ENCODE assay signal across 10 mouse cellular contexts in the genomic region with DNA sequence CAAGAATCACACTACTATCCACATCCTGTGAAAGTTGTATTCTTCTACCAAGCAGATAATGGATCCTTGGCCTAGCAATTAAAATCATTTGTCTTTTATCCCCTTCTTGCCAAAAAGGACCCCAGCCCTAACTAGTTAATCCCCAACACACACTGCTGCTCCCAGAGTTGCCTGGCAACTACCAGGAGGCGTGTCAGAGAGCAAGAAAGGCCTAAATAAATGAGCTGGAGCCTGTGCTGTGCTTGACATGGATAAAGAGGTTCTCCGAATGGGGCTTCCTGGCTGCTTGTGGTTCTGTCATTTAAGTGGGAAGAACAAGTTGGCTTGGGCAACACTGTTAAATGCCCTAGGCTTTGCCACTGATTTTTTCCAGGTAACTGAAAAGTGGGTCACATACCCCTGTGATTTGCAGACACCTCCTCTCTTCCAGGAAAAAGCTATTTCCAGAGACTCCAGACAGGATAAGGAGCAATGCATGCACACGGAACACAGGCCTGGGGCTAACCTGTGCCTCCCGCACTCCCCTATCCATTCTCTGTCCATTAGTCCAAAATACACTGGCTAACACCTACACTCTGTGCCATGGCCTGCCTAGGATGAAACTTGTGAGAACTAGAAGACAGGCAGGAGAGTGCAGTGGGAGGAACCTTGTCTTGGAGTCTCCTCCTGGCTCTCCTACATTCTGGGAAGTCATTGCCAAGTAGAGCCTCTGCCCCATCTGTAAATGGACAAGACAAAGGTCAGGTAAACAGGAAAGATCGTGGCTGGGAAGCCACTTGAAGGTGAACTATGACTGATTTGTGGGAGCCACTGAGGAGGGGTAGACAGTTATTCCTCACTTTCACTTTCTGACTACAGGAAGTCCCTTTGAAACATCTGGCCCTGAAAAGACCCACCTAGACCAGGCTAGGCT.
DNase-seq lines count a peak whose midpoint lies in the region; ATAC-seq and TF ChIP-seq lines count a peak whose summit lies in the region.
"Had no signal": no experiment of that assay in that cellular context is flagged by ENCODE, and none has a peak within 500 bp of the region (broad histone marks: within the 10 kb centered on the region; RNA-seq: fewer than 3 reads in every experiment).

No protein-coding gene starts in this region.

- WGBS in lung, embryonic 14.5 days, result 44% methylated on average over 5 of the region's 5 CpGs
- 62% methylated on average over 5 of the region's 5 CpGs for WGBS in lung, postnatal 0 days
- 36% methylated on average over 5 of the region's 5 CpGs for WGBS in forebrain, embryonic 12.5 days

- H3K4me1 ChIP-seq in lung, embryonic 14.5 days (ENCODE audit: insufficient read depth), result no peaks in the 10 kb centered on the region
- H3K4me1 ChIP-seq in lung, postnatal 0 days (ENCODE audit: insufficient read depth, low read depth, low read length), result no peaks in the 10 kb centered on the region
- H3K4me1 ChIP-seq in forebrain, embryonic 12.5 days, result peaks cover 37% of the 10 kb centered on the region
- H3K4me1 ChIP-seq: liver, embryonic 15.5 days had no signal

- no peak overlapping the region for H3K4me2 ChIP-seq in lung, embryonic 14.5 days
- H3K4me2 ChIP-seq in lung, postnatal 0 days (replicated peaks; ENCODE audit: low read depth, low read length), result no peak overlapping the region
- 0 out of 2 replicates have a peak overlapping the region, but pooled peaks have one; percentile 8 for H3K4me2 ChIP-seq in forebrain, embryonic 12.5 days
- H3K4me2 ChIP-seq: liver, embryonic 15.5 days had no signal

- no peak overlapping the region for H3K9ac ChIP-seq in lung, embryonic 14.5 days
- no peak overlapping the region for H3K9ac ChIP-seq in lung, postnatal 0 days (replicated peaks; ENCODE audit: low read depth)
- H3K9ac ChIP-seq in forebrain, embryonic 12.5 days, result peak overlapping the region; percentile 29; the same call in 1 of the 2 replicates
- H3K9ac ChIP-seq: liver, embryonic 15.5 days had no signal

- DNase-seq in lung, embryonic 14.5 days, result peak; percentile 13
- no peak for DNase-seq in lung, postnatal 0 days (ENCODE audit: low spot score)
- peak; percentile 13 to 14 for DNase-seq in kidney, postnatal 4 days
- DNase-seq in retina, embryonic 14.5 days (ENCODE audit: low spot score), result peak; percentile 72
- no peak for DNase-seq in urinary bladder, postnatal 10 days (ENCODE audit: low spot score)
- DNase-seq in heart, adult 18-20 months, result no peak
- DNase-seq in right cerebral cortex, postnatal 25 days, result no peak
- DNase-seq: cerebellum, adult 18-20 months had no signal

- TF ChIP-seq CTCF in lung, embryonic 14.5 days (IDR thresholded peaks at IDR 0.05; ENCODE audit: low read depth), result no peak
- no peak for TF ChIP-seq CTCF in lung, postnatal 0 days (IDR thresholded peaks at IDR 0.05)

- no peak for ATAC-seq in lung, embryonic 14.5 days (ENCODE audit: insufficient read depth)
- no peak for ATAC-seq in lung, postnatal 0 days
- peak; percentile 92 for ATAC-seq in forebrain, embryonic 12.5 days (ENCODE audit: low FRiP score)

- H3K9me3 ChIP-seq in lung, embryonic 14.5 days (ENCODE audit: low read depth, low read length), result no peaks in the 10 kb centered on the region
- H3K9me3 ChIP-seq in lung, postnatal 0 days (ENCODE audit: low read length), result no peaks in the 10 kb centered on the region
- H3K9me3 ChIP-seq in forebrain, embryonic 12.5 days, result no peaks in the 10 kb centered on the region
- H3K9me3 ChIP-seq: liver, embryonic 15.5 days had no signal

- H3K36me3 ChIP-seq in lung, embryonic 14.5 days (ENCODE audit: insufficient read depth), result no peaks in the 10 kb centered on the region
- H3K36me3 ChIP-seq in lung, postnatal 0 days (ENCODE audit: insufficient read depth, low read length), result no peaks in the 10 kb centered on the region; the same call in 1 of the 2 replicates
- 0 out of 2 replicates have a peak, but pooled peaks cover 12% of the 10 kb centered on the region for H3K36me3 ChIP-seq in forebrain, embryonic 12.5 days (replicated peaks)
- H3K36me3 ChIP-seq: liver, embryonic 15.5 days had no signal

- H3K4me3 ChIP-seq in lung, embryonic 14.5 days (ENCODE audit: low read depth, low read length), result no peak overlapping the region
- no peak overlapping the region for H3K4me3 ChIP-seq in lung, postnatal 0 days (ENCODE audit: low read depth, low read length)
- no peak overlapping the region for H3K4me3 ChIP-seq in forebrain, embryonic 12.5 days (replicated peaks)
- H3K4me3 ChIP-seq: liver, embryonic 15.5 days had no signal

- no peaks in the 10 kb centered on the region for H3K27me3 ChIP-seq in lung, embryonic 14.5 days (ENCODE audit: insufficient read depth, low read length)
- H3K27me3 ChIP-seq in lung, postnatal 0 days (replicated peaks; ENCODE audit: insufficient read depth, low read length), result no peaks in the 10 kb centered on the region
- no peaks in the 10 kb centered on the region for H3K27me3 ChIP-seq in forebrain, embryonic 12.5 days
- H3K27me3 ChIP-seq: liver, embryonic 15.5 days had no signal

- no peak for TF ChIP-seq EP300 in lung, postnatal 0 days (IDR thresholded peaks at IDR 0.05)

- no peak overlapping the region for H3K27ac ChIP-seq in lung, embryonic 14.5 days (ENCODE audit: low read depth)
- no peak overlapping the region for H3K27ac ChIP-seq in lung, postnatal 0 days (ENCODE audit: low read length)
- H3K27ac ChIP-seq in forebrain, embryonic 12.5 days, result peak overlapping the region; percentile 89
- H3K27ac ChIP-seq: liver, embryonic 15.5 days had no signal

Comparison
In these comparisons a context has a peak if more than half of its experiments do, and no peak if none do; other contexts are left out.
1. DNase-seq: peak in lung, embryonic 14.5 days (single experiment), kidney, postnatal 4 days (2 of 2) and retina, embryonic 14.5 days (single experiment); none in lung, postnatal 0 days (single experiment), urinary bladder, postnatal 10 days (single experiment), heart, adult 18-20 months (0 of 2) and right cerebral cortex, postnatal 25 days (single experiment).